Mouse (Mus musculus): ENCODE measurements around the gene Gjc2.

GRCm38 (mm10) chr11:59225167-59225566 lies 42.2 kb upstream of the Gjc2 start:
- TF ChIP-seq CTCF (IDR thresholded peaks at IDR 0.05; ENCODE audit: low read depth) = no peak
- no peak for TF ChIP-seq EP300 (optimal IDR thresholded peaks at IDR 0.05)
